Comparison of ENCODE assay signal across 12 mouse cellular contexts in genomic region chr15:97458139-97458747, GRCm38 (mm10).
A peak's percentile ranks its signal among the peaks of the same experiment; 100 is the strongest.
DNase-seq lines count a peak whose midpoint lies in the region; ATAC-seq and TF ChIP-seq lines count a peak whose summit lies in the region.
"Had no signal": no experiment of that assay in that cellular context is flagged by ENCODE, and none has a peak within 500 bp of the region (broad histone marks: within the 10 kb centered on the region; RNA-seq: fewer than 3 reads in every experiment).

No protein-coding gene starts in this region.

- no peaks in the 10 kb centered on the region for H3K36me3 ChIP-seq in intestine, embryonic 15.5 days
- no peaks in the 10 kb centered on the region for H3K36me3 ChIP-seq in intestine, postnatal 0 days (ENCODE audit: control insufficient read depth, insufficient read depth)
- no peaks in the 10 kb centered on the region for H3K36me3 ChIP-seq in hindbrain, postnatal 0 days (ENCODE audit: insufficient read depth, low read length)
- H3K36me3 ChIP-seq: liver, embryonic 13.5 days had no signal

- 30% methylated on average over 17 of the region's 17 CpGs for WGBS in intestine, embryonic 15.5 days
- WGBS in intestine, postnatal 0 days, result 31% methylated on average over 17 of the region's 17 CpGs
- 39% methylated on average over 17 of the region's 17 CpGs for WGBS in hindbrain, postnatal 0 days

- peak overlapping the region; percentile 32 for H3K4me2 ChIP-seq in intestine, embryonic 15.5 days (replicated peaks)
- no peak overlapping the region for H3K4me2 ChIP-seq in intestine, postnatal 0 days (replicated peaks; ENCODE audit: low read depth)
- peak overlapping the region; percentile 27 for H3K4me2 ChIP-seq in hindbrain, postnatal 0 days (ENCODE audit: low read depth, low read length)
- H3K4me2 ChIP-seq: liver, embryonic 13.5 days had no signal

- H3K27ac ChIP-seq in intestine, embryonic 15.5 days, result no peak overlapping the region
- no peak overlapping the region for H3K27ac ChIP-seq in intestine, postnatal 0 days (ENCODE audit: low read depth, low read length)
- H3K27ac ChIP-seq in hindbrain, postnatal 0 days, result no peak overlapping the region
- H3K27ac ChIP-seq: liver, embryonic 13.5 days had no signal

- no peaks in the 10 kb centered on the region for H3K9me3 ChIP-seq in intestine, embryonic 15.5 days
- H3K9me3 ChIP-seq in intestine, postnatal 0 days (ENCODE audit: control insufficient read depth), result no peaks in the 10 kb centered on the region
- H3K9me3 ChIP-seq in hindbrain, postnatal 0 days (ENCODE audit: low read length), result no peaks in the 10 kb centered on the region
- H3K9me3 ChIP-seq: liver, embryonic 13.5 days had no signal

- no peak for ATAC-seq in intestine, embryonic 15.5 days
- no peak for ATAC-seq in intestine, postnatal 0 days
- ATAC-seq in hindbrain, postnatal 0 days, result no peak
- ATAC-seq: Patski had no signal

- peak; percentile 61 for DNase-seq in T-cell, adult 2 months (ENCODE audit: low spot score)
- no peak for DNase-seq in hindbrain, postnatal 0 days (ENCODE audit: low spot score)
- peak; percentile 70 for DNase-seq in retina, postnatal 1 day
- DNase-seq in right cerebral cortex, postnatal 4 days, result no peak
- no peak for DNase-seq in ovary, postnatal 14 days (ENCODE audit: low spot score)
- DNase-seq in c-Kit-positive CD71-positive TER-119-positive erythroid progenitor cells, embryonic 14.5 days (ENCODE audit: low spot score), result no peak
- DNase-seq: cerebellum, adult 9-11 months; gastrocnemius, postnatal 10 days; liver, embryonic 13.5 days had no signal

- H3K9ac ChIP-seq in intestine, embryonic 15.5 days, result no peak overlapping the region
- no peak overlapping the region for H3K9ac ChIP-seq in intestine, postnatal 0 days (ENCODE audit: low read depth, low read length)
- no peak overlapping the region for H3K9ac ChIP-seq in hindbrain, postnatal 0 days (replicated peaks; ENCODE audit: low read length)
- H3K9ac ChIP-seq: liver, embryonic 13.5 days had no signal

- H3K4me3 ChIP-seq in intestine, embryonic 15.5 days (replicated peaks), result no peak overlapping the region
- no peak overlapping the region for H3K4me3 ChIP-seq in intestine, postnatal 0 days (ENCODE audit: low read depth, low read length)
- H3K4me3 ChIP-seq in hindbrain, postnatal 0 days (ENCODE audit: low read length), result no peak overlapping the region
- H3K4me3 ChIP-seq: liver, embryonic 13.5 days had no signal

- H3K4me1 ChIP-seq in intestine, embryonic 15.5 days (replicated peaks), result no peaks in the 10 kb centered on the region
- H3K4me1 ChIP-seq in intestine, postnatal 0 days (replicated peaks; ENCODE audit: control insufficient read depth, insufficient read depth, low read length), result no peaks in the 10 kb centered on the region
- no peaks in the 10 kb centered on the region for H3K4me1 ChIP-seq in hindbrain, postnatal 0 days (ENCODE audit: insufficient read depth, low read length)

- no peak for TF ChIP-seq CTCF in intestine, postnatal 0 days (IDR thresholded peaks at IDR 0.05; ENCODE audit: low read depth)
- TF ChIP-seq CTCF in hindbrain, postnatal 0 days (IDR thresholded peaks at IDR 0.05; ENCODE audit: low read depth), result no peak

- no peaks in the 10 kb centered on the region for H3K27me3 ChIP-seq in intestine, embryonic 15.5 days (replicated peaks)
- no peaks in the 10 kb centered on the region for H3K27me3 ChIP-seq in intestine, postnatal 0 days (replicated peaks; ENCODE audit: control insufficient read depth, insufficient read depth, low read length)
- no peaks in the 10 kb centered on the region for H3K27me3 ChIP-seq in hindbrain, postnatal 0 days (ENCODE audit: insufficient read depth, low read length)
- H3K27me3 ChIP-seq: liver, embryonic 13.5 days; Patski had no signal

Comparison
In these comparisons a context has a peak if more than half of its experiments do, and no peak if none do; other contexts are left out.
1. DNase-seq: peak in T-cell, adult 2 months (single experiment) and retina, postnatal 1 day (single experiment); none in hindbrain, postnatal 0 days (single experiment), right cerebral cortex, postnatal 4 days (single experiment), ovary, postnatal 14 days (single experiment) and c-Kit-positive CD71-positive TER-119-positive erythroid progenitor cells, embryonic 14.5 days (single experiment).